Mouse (Mus musculus): ENCODE measurements around the gene Barhl1.

Barhl1 gene

DNA sequence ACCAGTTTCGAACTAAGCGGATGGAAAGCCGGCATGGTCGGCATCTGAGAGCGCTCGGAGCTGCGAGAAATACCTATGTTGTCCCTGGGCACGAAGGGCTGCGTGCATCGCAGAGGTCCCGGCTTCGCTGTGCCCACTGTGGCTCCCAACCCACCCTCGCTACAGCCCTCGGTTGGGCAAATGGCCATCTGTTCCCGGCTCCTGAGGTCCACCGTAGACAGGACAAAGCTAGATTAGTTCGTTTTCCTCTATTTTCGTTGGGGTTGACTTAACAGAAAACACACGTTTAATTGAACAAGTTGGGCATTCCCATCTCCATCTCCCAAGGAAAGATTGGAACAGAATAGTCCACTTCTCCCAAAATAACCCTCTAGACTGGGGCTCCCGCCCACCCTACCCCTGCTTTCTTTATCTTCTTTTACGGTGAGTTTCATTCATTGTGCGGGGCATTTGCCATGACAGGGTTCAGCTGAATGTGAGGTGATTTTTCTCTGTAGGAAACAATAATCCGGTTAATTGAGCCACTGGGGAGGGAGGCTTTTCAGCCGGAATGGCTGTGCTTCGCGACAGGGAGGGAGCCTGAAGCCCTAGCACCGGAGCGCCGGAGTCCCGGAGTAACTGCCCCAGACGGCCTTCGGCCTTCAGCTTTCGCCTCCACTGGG is 4.3 kb downstream of the Barhl1 start:
- ATAC-seq (ENCODE audit: insufficient number of reproducible peaks, low FRiP score, low TSS enrichment), result no peak

DNA sequence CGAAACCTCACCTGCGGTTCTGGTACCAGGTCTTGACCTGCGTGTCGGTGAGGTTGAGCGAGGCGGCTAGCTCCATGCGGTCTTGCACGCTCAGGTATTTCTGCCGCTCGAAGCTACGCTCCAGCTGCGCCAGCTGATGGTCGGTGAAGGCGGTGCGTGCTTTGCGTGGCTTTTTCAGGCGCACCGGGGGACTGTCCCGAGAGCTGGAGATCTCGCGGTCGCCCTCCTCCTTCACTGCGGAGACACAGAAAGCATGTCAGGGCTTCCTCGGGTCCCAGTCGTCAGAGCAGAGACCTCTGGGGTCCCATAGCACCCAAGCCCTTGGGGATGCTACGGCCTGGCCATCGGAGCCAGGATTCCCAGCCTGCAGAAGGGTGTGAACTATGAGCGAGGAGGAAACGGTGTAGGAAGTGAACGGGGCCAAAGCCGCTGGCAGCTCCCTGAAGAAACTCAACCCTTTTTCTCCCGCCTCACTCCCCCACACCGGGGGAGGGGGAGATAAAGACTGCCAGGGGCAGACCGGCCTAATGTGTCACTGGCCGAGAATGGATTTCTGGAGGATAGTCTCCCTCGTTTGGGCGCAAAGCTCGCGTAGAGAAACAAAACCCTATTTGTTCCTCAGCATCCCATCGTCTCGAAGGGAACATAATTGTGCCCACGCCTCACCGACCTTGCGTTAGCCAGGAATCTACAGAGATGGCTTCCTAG is 5.0 kb downstream of the Barhl1 start:
- ATAC-seq (ENCODE audit: insufficient number of reproducible peaks, low FRiP score, low TSS enrichment), result no peak

DNA sequence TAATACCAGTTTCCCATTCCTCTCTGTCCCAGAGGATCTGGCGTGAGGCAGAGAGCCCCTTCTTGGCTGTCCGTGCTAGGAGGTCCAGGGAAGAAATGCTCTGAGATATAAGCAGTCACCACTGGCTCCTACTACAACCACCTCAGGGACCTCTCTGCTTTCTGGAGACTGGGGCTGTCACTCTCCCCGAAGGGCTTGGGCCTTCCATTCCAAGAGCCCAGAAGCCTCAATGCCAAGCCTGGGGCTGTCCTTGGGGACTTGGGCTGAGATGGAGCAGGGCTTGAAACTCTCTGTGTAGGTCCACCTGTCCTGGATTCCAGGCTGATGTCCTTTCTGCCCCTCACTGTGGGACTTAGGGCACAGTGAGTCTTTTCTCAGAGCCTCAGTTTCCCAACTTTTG is 5.6 kb downstream of the Barhl1 start:
- ATAC-seq (ENCODE audit: insufficient number of reproducible peaks, low FRiP score, low TSS enrichment), result no peak

DNA sequence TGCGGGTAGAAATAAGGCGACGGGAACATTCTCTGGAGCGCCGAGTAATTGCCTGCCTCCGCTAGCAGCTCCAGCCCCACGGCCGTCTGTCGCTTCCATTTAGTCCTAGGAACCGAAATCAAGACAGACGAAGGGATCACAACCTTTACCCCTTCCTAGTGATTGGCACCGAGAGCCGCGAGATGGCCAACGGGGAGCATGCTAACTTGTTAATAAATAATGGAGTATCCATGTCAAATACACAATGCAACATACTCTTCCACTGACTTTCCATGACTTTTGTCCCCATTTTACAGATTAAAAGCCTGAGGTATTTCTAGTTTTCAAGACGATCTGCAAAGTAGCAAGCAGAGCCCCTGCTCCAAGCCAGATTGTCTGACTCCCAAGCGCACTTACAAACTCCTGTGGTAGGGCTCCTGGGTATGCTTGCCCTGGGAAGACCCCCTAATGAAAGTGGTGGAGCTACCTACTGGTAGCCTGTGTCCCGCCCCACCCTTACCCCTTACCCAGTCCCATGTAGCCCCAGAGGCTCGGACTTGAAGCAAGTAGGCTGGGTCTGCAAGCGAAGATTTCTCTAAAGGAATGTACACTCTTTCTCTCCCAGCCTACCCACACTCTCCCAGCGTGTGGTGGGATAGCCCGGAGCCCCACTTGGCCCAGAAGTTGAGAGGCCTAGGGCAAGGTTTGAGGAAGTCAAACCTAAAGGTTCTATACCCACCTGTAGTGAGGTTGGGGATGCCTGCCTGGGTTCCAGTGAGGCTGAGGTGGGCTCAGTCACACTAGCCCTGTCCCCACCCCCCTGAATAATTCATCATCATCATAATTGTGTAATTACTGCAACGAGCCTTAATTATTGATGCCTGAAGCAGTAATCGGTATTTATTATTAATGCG is 6.4 kb downstream of the Barhl1 start:
- ATAC-seq (ENCODE audit: insufficient number of reproducible peaks, low FRiP score, low TSS enrichment), result no peak

DNA sequence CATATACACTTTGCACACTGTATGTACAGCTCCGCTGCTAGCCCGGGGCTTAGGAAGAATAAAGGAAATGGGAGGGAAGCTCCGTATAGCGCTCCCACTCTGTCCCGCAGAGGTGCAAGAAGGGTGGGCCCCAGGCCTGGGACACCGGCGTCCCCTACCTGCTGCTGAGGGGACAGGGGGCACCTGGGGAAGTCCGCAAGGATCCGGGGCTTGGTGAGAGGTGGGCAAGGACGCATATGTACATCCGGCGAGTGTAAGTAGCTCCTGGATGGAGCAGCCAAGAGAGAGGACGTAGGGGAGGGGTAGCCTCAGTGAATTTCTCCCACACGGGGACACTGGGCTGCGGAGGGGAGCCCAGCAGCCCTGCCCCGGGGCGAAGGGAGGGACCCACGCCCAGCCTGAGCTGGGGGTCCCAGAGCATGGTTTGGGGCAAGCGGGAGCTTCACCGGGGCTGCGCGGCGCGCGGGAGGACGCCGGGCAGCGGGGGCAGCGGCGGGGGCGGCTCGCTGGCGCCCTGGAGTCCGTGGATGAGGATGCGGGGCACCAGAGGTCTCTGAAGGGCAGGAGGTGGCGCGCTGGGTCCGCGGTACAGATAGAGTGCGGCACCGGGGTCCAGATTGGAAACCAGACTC is 7.2 kb downstream of the Barhl1 start:
- no peak for ATAC-seq (ENCODE audit: insufficient number of reproducible peaks, low FRiP score, low TSS enrichment)

DNA sequence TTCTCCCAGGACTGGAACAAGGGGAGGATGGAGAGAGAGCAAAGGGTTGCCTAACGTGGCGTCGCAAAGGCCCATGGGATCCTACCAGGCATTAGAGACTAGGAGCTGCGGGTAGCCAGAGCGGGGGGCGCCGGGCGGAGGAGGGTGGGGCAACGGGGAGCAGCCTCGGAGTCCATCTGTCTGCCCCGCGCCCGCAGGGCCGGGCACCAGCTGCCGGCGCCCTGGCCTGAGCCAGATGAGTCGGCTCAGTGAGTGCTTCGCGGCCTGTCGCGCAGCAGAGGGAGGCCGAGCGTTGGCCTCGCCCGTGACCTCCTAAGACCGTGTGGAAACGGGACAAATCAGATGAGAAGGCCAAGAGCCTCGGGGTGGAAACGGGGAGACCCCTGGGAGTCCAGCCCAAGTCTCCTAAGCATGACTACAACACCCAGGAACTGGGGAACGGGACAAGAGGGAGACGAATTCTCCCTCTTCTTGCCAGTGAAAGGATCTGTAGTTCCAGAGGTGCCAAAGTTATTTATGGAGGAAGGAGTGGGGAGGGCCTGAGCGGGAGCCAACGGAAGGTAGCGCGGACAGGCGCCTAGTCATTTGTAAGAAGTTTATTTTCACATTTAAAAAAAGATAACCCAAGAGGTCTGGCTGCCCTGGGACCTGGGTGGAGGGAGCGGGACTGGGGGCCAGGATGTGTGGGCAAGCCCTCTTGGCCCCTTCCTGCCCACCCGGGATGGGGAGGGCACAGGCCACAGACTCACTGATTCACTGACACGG is 7.9 kb downstream of the Barhl1 start:
- no peak for ATAC-seq (ENCODE audit: insufficient number of reproducible peaks, low FRiP score, low TSS enrichment)

DNA sequence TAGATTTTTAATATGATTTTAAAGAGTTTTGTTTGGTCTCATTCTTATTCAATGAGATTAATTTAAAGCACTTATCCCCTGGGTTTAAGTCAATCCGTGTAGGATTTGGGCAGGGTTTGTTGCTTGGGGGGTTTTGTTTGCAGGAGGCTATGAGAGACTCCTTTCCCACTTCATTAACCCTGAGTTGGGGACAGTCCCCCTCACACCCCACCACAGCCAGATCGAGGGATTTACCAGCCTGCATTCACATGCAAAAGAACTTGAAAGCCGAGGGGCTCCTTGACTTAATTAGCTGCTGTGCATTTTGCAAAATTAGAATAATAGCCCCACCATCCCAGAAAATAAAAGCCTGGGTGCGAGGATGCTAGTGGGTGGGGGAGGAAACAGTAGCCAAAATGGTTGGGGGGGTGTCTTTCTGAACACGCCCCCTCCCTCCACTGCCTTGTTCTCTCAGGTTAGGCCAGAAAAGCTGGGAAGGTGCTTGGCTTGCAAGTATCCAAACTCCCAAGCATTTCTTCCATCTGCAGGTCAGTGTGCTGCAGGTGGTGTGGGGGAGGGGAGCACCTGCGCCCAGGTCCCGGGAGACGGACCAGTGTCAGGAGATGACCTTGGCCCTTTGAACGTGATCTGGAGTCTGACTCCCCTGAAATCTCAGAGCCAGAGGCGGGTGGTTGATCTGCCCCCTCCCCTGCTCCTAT is 8.6 kb downstream of the Barhl1 start:
- ATAC-seq (ENCODE audit: insufficient number of reproducible peaks, low FRiP score, low TSS enrichment), result no peak

DNA sequence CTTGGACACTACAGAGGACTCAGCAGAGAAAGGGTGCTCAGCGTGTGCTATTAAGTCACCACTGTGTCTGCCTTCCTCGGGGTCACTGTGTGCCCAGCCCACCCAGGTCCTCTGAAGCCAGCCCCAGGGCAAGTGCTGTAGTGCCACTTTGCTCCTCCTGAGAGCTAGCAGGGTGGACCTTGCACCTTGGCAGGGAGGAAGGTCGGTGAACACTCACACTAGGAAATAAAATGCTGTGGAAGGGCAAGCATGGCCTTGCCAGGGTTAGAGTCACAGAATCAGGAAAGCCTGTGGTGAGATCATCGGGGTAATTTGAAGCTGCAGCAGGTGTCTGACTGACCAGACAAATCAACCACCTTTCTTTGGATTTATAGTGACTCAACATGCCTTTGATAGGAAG is 10.9 kb downstream of the Barhl1 start:
- ATAC-seq (ENCODE audit: insufficient number of reproducible peaks, low FRiP score, low TSS enrichment), result no peak

DNA sequence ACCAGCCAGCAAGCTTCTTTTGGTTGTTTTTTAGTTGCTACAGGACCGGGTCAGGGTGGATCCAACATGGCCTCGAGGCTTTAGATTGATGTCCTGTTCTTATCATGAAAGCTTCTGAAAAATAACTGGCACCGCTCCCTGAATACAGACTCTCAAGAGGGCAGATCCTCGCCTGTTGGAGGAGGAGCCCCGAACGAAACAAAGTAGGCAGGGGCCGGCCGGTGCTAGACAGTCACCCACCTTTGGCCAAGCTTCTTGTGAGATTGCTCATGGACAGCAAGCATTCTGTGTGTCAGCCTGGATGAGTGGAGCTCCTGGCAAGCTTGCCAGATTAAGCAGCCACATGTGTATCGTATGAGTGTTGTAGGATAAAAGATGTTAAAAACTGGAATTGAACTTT is 11.7 kb downstream of the Barhl1 start:
- ATAC-seq (ENCODE audit: insufficient number of reproducible peaks, low FRiP score, low TSS enrichment), result no peak

DNA sequence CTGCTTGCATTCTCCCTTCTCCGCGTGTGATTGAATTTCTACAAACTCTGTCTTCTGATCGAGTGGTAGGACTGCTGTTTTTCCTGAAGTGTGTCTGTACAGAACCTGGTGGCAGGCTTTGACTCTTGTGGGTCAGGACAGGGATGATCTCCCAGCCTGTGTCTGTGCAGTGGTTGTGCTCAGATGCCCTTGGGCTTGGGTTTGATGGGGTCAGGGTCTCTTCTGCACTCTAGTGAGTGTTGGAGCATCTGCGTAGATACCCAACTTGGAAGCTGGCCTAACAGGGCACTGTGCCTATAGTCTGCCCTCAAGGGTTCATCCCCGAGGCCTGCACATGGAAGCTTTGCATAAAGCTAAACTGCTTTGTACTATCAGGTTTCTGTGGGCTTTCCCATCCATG is 12.6 kb downstream of the Barhl1 start:
- ATAC-seq (ENCODE audit: insufficient number of reproducible peaks, low FRiP score, low TSS enrichment), result no peak

DNA sequence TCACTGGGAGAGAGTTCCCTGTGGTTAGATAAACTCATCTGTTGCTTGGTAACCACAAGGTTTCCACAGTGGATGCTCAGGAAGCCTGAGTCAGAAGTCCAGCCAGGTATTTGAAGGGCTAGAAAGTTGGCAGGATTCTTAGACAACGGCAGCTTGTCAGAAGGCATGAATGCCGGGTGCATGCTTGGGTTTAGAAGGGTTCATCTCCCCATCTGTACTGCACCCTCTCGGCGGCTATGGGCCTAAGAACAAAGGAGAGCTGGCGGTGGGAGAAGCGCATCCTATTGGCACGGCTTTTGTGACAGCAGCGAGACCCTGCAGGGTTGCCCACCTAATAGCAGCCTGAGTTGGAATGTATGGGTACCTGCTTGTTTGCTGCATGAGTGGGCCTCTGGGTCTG is 14.2 kb downstream of the Barhl1 start:
- ATAC-seq (ENCODE audit: insufficient number of reproducible peaks, low FRiP score, low TSS enrichment), result no peak

DNA sequence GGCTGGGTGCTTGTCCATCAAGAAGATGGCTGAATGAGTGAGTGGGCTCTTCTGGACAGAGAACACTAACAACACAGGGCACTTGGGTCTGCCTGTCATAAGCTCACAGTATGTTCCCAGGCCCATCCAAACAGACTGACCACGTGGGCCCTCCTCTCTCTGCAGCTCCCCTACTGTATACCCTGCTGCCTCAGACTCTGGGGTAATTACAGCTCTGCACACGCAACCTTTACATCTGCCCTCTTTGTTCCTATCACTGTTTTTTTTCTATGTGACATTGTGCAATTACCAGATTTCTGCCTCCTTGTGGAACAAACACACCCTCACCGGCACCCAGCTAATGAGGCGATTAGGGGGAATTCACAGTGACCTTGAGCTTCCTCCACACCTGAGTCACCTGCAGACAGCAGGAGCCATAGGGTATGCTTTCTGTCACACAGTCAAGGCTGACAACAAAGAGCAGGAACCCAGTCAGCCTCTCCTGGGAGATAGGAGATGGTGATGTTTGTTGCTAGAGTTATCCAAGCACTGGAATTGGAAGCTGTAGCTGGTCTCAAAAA is 19.0 kb downstream of the Barhl1 start:
- ATAC-seq (ENCODE audit: insufficient number of reproducible peaks, low FRiP score, low TSS enrichment), result no peak

DNA sequence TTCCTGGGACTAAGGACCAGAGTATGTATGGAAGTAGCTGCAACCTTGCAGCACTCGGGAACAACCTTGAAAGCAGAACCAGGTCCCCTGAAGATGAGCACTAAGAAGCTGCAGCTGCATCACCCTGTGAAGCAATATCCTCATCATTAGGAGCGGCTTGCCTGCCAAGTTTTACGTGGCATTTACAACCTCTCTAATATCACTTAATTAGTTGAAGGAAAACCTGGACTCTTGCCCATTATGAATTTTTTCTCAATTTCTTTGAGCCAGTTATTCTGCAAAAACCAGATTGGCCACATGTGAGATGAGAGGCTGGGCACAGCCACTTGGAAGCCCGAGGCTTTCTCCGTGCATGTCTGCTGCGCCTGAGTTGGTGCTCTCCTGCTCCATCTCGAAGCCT is 20.6 kb downstream of the Barhl1 start:
- no peak for ATAC-seq (ENCODE audit: insufficient number of reproducible peaks, low FRiP score, low TSS enrichment)

DNA sequence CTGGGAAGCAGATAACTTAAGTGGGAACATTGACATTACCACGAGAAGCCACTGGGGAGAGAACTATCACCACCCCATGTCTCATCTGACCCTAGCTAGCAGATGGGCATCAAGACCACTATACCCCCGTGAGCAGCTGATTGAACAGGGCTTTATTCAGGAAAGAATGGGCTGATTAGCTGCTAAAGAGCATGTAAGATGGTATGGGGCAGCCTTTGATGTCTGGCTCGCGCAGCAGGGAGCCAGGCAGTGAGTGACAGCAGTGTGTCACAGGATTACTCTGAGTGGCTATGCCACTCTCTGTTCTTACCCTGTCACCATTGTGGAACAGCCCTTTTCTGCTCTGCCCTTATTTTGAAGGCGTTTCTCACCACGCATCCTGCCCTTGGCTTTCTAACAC is 22.9 kb downstream of the Barhl1 start:
- no peak for ATAC-seq (ENCODE audit: insufficient number of reproducible peaks, low FRiP score, low TSS enrichment)

DNA sequence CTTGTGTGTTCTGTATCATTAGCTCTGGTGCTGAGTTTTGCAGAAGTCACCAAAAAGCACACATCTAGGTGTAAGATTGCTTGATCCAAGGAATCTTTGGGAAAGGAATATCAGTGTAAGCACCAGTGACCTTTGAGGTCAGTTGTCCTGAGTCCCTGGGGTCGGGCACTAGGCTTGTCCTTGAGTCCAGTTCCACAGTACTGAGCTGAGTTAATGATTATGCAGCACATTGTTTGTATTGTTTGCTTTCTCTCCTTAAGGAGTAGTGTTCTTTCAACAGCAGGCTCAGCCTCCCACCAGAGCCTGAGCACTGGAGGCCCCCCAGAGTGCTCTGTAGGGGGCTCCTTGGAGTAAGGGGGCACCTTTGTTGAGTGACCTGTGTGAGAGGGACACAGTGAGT is 23.7 kb downstream of the Barhl1 start:
- no peak for ATAC-seq (ENCODE audit: insufficient number of reproducible peaks, low FRiP score, low TSS enrichment)

DNA sequence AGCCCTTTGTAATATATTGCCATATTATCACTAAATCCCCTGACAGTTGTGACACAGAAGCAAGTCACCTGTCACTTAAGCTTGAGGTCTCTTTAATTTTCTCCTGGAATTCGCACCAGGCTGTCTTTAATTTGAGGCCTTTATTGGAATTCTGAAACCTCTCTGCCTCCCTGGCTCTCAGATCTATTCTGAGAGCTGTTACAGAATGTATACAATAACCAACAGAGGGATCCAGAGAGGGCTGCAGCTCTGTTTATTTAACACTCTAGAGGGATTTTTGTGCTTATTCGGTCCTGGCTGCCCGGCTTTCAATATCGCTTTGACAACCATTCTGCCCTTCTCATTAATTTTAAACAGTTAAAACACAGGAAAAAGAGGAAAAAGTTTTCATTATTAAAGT is 31.6 kb downstream of the Barhl1 start:
- no peak for ATAC-seq (ENCODE audit: insufficient number of reproducible peaks, low FRiP score, low TSS enrichment)

DNA sequence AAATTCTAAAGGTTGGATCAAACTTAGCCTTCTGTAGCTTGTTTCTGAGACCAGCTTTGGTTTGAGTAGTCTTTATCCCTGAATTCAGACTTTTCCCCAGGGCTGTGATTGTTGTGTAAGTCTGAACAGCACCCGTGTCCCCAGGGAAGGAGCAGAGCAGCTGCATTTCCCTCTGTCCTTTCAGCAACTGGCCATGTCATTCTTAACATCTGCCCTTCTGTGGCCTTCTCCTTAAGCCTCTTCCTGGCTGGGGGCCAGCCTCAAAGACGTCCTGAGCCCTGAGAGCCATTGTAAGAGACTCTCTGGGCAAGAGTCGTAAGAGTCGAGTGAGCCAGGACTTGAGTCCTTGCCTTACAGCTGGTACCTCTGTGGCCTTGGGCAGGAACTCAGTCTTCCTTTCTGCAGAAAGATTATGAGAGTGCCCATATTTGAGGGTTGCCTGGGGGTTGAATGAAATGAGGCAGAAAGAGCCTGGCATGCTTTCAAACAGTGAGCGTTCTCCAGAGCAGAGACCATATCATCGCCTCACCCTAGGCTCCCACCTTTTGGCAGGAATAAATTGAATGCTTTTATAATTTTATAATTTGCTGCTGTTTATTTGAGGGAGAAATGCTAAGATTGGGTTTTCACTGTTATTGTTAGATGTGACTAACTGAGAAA is 33.5 kb downstream of the Barhl1 start:
- no peak for ATAC-seq (ENCODE audit: insufficient number of reproducible peaks, low FRiP score, low TSS enrichment)

DNA sequence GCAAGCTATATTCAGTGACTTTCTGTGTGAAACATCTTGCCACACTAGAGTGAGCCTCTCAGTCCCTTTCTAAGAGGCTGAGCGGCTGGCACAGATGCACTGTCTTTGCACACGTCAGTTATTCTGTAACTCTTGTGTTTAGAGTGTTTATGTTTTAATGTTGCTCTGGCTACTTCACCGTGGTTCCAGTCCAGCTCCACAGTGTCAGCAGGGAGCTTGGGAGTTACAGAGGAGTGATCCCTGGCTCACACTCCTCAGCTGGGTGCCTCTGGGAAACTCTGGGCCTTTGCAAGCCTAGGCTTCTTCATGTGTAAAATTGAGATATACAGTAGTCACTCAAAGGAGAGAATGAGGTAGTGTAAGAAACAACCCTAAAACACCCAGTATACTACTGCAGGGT is 34.4 kb downstream of the Barhl1 start:
- no peak for ATAC-seq (ENCODE audit: insufficient number of reproducible peaks, low FRiP score, low TSS enrichment)

DNA sequence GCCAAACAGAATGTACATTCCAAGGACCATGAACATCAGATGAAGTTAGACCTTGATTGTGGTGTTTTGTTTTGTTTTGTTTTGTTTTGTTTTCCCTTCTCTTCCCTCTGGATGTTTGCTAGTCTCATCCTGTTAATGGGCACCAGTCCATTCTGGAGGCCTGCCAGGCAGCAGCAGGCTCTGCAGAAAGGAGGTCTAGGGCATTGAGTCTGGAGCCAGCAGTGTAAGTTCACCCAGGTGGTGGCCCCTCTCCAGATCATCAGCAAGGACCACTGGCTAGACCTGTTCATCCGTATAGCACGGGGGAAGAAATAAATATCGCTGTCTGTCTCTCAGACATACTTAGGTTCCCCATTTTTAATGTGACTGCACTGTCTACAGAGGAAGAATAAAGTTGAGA is 35.2 kb downstream of the Barhl1 start:
- ATAC-seq (ENCODE audit: insufficient number of reproducible peaks, low FRiP score, low TSS enrichment), result no peak
